Mouse (Mus musculus) thymus, postnatal 25 days (tissue): Measurements from ENCODE around the gene Olfr1434.
"Not testable (repeated sequence)": the region's sequence is repeated elsewhere in the genome, so short reads cannot be mapped to it uniquely, and the experiment has no call there.

ENCODE experiments used
- DNase-seq: peaks from one replicate; pipeline ENCODE4 v3.0.0; 2022

Olfr1434 gene

GRCm38 (mm10) chr19:12279554-12279953 lies at the start of gene Olfr1434:
Olfr1434 (plus strand) TSS chr19:12279854.
- DNase-seq: no peak

GRCm38 (mm10) chr19:12232496-12232895 lies 47.2 kb upstream of the Olfr1434 start, which contains the start of gene Olfr1432:
Olfr1432 (minus strand) TSS chr19:12232596.
- DNase-seq: not testable (repeated sequence)

GRCm38 (mm10) chr19:12241559-12241958 lies 38.1 kb upstream of the Olfr1434 start, which contains the start of gene Olfr262:
Olfr262 (minus strand) TSS chr19:12241659.
- DNase-seq: no peak

GRCm38 (mm10) chr19:12260732-12261131 lies 18.9 kb upstream of the Olfr1434 start, which contains the start of gene Olfr235:
Olfr235 (plus strand) TSS chr19:12261032.
- no peak for DNase-seq

GRCm38 (mm10) chr19:12292979-12293378 lies 13.3 kb downstream of the Olfr1434 start:
- no peak for DNase-seq

GRCm38 (mm10) chr19:12299030-12299429 lies 19.4 kb downstream of the Olfr1434 start, which contains the start of gene Olfr1436:
Olfr1436 (minus strand) TSS chr19:12299130.
- DNase-seq: not testable (repeated sequence)

GRCm38 (mm10) chr19:12325001-12325400 lies 45.3 kb downstream of the Olfr1434 start, which contains the start of gene Olfr1437:
Olfr1437 (minus strand) TSS chr19:12325101.
- DNase-seq: no peak
